Mouse (Mus musculus) midbrain, embryonic 11.5 days (tissue): ENCODE measurements around the gene Cdc25b. TPM values are rescaled to one million over a fixed set of nuclear protein-coding genes. Genes with fewer than 3 reads are reported as not detected.

Source experiments
- ATAC-seq: fragments of 200-750 bp; cut with Nextera tagmentation; 2 replicates; pipeline ENCODE4 v1.8.0; 2017; ENCODE audit warnings: moderate TSS enrichment, moderate library complexity; ENCODE audit not compliant: low FRiP score
- DNase-seq: peaks from one replicate; pipeline ENCODE4 v3.0.0; 2015; ENCODE audit warnings: low spot score; ENCODE audit errors: missing footprints
- H3K27ac ChIP-seq: fragments of 300-500 bp; sonication (generic); 2 replicates; pipeline ENCODE4 v1.5.1; 2014; ENCODE audit warnings: low read depth, low read length
- H3K27me3 ChIP-seq: fragments of 300-500 bp; sonication (generic); 2 replicates; pipeline ENCODE4 v1.6.1; 2014; ENCODE audit warnings: mild to moderate bottlenecking, low read length, moderate library complexity, mixed read lengths; ENCODE audit not compliant: control insufficient read depth, insufficient read depth
- H3K36me3 ChIP-seq: fragments of 300-500 bp; sonication (generic); 2 replicates; pipeline ENCODE4 v1.6.1; 2014; ENCODE audit warnings: mild to moderate bottlenecking, low read length, moderate library complexity, mixed read lengths; ENCODE audit not compliant: control insufficient read depth, insufficient read depth
- H3K4me1 ChIP-seq: fragments of 300-500 bp; sonication (generic); 2 replicates; pipeline ENCODE4 v1.6.1; 2014; ENCODE audit warnings: low read length; ENCODE audit not compliant: control insufficient read depth, insufficient read depth
- H3K4me2 ChIP-seq: fragments of 300-500 bp; sonication (generic); 2 replicates; pipeline ENCODE4 v1.6.1; 2014; ENCODE audit warnings: mild to moderate bottlenecking, moderate library complexity
- H3K4me3 ChIP-seq: fragments of 300-500 bp; sonication (generic); 2 replicates; pipeline ENCODE4 v1.5.1; 2014; ENCODE audit warnings: low read depth, low read length
- H3K9ac ChIP-seq: fragments of 300-500 bp; sonication (generic); 2 replicates; pipeline ENCODE4 v1.6.1; 2014; ENCODE audit warnings: low read length
- H3K9me3 ChIP-seq: fragments of 300-500 bp; sonication (generic); 2 replicates; pipeline ENCODE4 v1.6.1; 2016; ENCODE audit warnings: low read length; ENCODE audit not compliant: control insufficient read depth
- WGBS: fragments of 180-500 bp; shearing (Covaris S2); extraction: QIAGEN DNeasy Blood & Tissue Kit; methylation state at CpG from one replicate; pipeline ENCODE4 v1.1.7; 2014; 5-methylcytosine and 5-hydroxymethylcytosine counted together
- polyA plus RNA-seq: library from polyadenylated mRNA; unstranded; fragments of >200 nt; fragmentation: Nextera tagmentation; extraction: Ambion mirVana; gene quantifications from 2 replicates; pipeline ENCODE4 v1.2.1, GENCODE M21; 2014

Cdc25b gene
- 122 and 130 TPM in 2 replicates for polyA plus RNA-seq

DNA sequence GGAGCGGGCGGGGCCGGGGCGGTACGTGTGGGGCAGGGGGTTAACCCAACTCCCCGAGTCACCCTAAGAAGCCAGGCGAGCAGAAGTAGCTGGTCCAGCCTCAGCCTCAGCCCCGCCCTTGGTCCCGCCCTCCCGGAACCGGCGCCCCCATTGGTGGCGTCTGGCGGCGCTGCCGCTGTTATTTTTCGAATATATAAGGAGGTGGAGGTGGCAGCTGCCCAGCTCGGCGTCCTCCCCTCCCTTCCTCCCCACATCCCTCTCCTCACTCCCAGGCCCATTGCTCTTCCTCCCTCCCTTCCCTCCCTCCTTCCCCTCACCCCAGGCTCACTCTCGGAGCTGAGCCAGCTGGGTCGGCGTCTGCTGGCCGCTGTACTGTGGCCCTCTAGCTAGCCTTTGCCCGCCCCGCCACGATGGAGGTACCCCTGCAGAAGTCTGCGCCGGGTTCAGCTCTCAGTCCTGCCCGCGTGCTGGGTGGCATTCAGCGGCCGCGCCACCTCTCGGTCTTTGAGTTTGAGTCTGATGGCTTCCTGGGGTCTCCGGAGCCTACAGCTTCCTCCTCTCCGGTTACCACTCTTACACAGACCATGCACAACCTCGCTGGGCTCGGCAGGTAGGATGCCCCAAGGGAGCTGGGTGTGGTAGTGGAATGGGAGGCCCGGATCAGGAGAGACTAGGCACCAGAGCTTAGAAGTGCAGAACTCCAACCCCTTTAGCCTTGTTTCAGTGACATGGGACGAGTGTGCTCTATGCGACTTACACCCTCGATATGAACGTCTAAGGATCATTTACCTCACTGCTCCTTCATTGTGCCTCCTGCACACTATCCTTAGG lies at the start of gene Cdc25b, which contains the start of gene Spef1:
Gene Cdc25b (plus strand): TSS at position 179 of the 831 bp plus-strand sequence.
Gene Spef1 (minus strand): TSS at position 512 of the 831 bp plus-strand sequence.
- peak; percentile 83 for ATAC-seq
- 1% methylated on average over 36 of the region's 43 CpGs for WGBS
- H3K4me1 ChIP-seq, result peaks cover 43% of the 10 kb centered on the region
- 0 out of 2 replicates have a peak, but pooled peaks cover 2% of the 10 kb centered on the region for H3K36me3 ChIP-seq
- peak within 1 kb of the TSS; percentile 85 for H3K4me2 ChIP-seq
- no peaks in the 10 kb centered on the region; the same call in 1 of the 2 replicates for H3K27me3 ChIP-seq
- H3K27ac ChIP-seq, result peak within 1 kb of the TSS; percentile 68; the same call in 1 of the 2 replicates
- H3K9ac ChIP-seq, result peak within 1 kb of the TSS; percentile 90
- peak; percentile 98 for DNase-seq
- H3K9me3 ChIP-seq, result no peaks in the 10 kb centered on the region
- H3K4me3 ChIP-seq, result peak within 1 kb of the TSS; percentile 77

DNA sequence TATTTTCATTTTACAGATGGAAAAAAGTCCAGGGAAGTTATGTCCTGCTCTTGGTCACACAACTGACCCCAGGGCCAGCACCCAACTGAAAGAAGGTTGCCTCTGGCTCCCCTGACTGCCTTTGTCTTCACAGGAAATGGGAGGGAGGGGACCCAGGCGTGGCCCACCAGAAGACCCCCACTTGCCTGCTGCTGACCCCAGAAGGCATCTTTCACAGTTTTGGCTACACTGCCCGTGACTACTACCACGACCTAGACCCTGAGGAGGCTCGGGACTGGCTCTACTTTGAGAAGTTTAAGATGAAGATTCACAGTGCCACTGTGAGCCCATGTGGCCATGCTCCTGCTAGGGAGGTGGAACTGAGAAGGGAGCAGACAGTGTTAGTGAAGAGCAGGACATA lies 48.5 kb upstream of the Cdc25b start:
- DNase-seq, result no peak
- Histone ChIP-seq H3K36me3 (no peaks in the 10 kb centered on the region), H3K9ac (no peak overlapping the region), H3K4me2 (no peak overlapping the region), H3K4me1 (peaks cover 3% of the 10 kb centered on the region; the same call in 1 of the 2 replicates), H3K9me3 (no peaks in the 10 kb centered on the region), H3K27me3 (no peaks in the 10 kb centered on the region), H3K27ac (no peak overlapping the region), H3K4me3 (no peak overlapping the region)
- WGBS, result 86% methylated on average over 4 of the region's 4 CpGs
- ATAC-seq, result no peak

DNA sequence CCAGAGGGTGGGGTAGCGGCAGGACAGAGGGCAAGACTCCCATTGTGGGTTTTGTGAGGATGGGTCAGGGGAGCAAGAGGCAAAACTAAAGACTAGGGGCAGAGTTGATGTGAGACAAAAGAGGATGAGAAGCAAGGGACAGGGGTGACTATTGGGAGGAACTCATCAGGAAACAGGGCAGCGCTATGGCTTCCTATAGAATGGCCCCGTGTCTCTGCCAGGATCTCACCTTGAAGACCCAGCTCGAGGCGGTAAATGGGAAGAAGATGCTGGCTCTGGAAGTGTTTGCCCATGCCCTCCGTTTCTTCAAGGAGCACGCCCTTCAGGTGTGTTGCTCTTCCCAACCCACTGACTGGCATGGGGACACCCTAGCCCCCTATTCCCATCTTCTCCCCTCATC lies 48.0 kb upstream of the Cdc25b start:
- H3K4me1 ChIP-seq, result peaks cover 3% of the 10 kb centered on the region; the same call in 1 of the 2 replicates
- H3K36me3 ChIP-seq, result no peaks in the 10 kb centered on the region
- WGBS, result 84% methylated on average over 7 of the region's 7 CpGs
- H3K4me3 ChIP-seq, result no peak overlapping the region
- ATAC-seq (no peak), DNase-seq (peak; percentile 10)
- no peaks in the 10 kb centered on the region for H3K9me3 ChIP-seq
- H3K9ac ChIP-seq, result no peak overlapping the region
- H3K4me2 ChIP-seq, result no peak overlapping the region
- H3K27ac ChIP-seq, result no peak overlapping the region
- no peaks in the 10 kb centered on the region for H3K27me3 ChIP-seq

DNA sequence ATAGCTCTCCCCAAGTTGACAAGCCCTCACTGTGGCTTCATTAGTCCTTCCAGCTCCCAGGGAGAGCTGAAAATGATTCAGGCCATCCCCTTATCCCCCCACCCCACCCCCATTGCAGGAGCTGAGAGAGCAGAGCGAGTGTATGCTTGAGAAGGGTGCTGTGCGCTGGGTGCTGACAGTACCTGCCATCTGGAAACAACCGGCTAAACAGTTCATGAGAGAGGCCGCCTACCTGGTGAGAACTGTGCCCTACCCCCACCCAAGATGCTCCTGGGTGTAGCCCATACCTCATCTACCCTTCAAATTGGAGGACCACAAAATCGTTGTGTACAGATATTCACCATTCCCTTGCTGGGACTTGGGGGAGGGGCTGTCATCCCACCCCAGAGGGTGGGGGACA lies 47.5 kb upstream of the Cdc25b start:
- Histone ChIP-seq H3K36me3 (peaks cover 1% of the 10 kb centered on the region; the same call in 1 of the 2 replicates), H3K4me1 (peaks cover 3% of the 10 kb centered on the region; the same call in 1 of the 2 replicates), H3K27me3 (no peaks in the 10 kb centered on the region), H3K9ac (no peak overlapping the region), H3K4me3 (no peak overlapping the region), H3K4me2 (no peak overlapping the region), H3K9me3 (no peaks in the 10 kb centered on the region), H3K27ac (no peak overlapping the region)
- WGBS, result 90% methylated on average over 5 of the region's 5 CpGs
- DNase-seq, result peak; percentile 57
- no peak for ATAC-seq

DNA sequence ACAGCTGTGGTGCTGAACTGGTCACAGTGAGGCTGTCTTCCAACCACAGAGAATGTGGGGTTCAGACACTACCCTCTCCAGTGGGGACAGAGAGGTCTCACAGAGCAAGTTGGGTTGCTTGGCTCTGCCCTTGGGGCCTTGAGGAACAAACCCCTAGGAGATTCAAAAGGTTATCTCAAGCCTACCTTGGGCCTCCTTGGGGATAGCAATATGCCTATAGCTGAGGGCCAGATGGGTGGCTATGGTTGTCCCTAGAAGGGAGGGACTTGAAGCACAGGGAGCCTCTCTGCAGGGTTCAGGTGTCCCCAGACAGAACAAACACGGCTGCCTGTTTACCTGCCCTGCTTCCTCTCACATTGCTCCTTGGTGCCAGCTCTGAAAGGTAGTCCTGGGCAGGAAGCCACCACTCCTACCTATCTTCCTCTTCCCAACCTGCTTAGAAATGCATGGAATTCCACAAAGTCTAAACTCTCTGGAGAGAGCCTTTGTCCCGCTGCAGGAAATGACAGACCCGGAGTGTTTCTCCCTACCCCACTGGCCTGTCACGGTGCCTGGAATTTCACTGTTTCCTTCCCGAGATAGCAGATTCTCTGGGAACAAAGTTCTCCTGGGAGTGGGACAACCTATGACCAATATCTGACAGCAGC lies 46.7 kb upstream of the Cdc25b start:
- Histone ChIP-seq H3K9ac (no peak overlapping the region), H3K27me3 (no peaks in the 10 kb centered on the region), H3K9me3 (no peaks in the 10 kb centered on the region), H3K27ac (no peak overlapping the region), H3K36me3 (peaks cover 8% of the 10 kb centered on the region), H3K4me1 (peaks cover 3% of the 10 kb centered on the region; the same call in 1 of the 2 replicates), H3K4me3 (no peak overlapping the region), H3K4me2 (no peak overlapping the region)
- peak; percentile 79 for DNase-seq
- WGBS, result 70% methylated on average over 5 of the region's 5 CpGs
- no peak for ATAC-seq

DNA sequence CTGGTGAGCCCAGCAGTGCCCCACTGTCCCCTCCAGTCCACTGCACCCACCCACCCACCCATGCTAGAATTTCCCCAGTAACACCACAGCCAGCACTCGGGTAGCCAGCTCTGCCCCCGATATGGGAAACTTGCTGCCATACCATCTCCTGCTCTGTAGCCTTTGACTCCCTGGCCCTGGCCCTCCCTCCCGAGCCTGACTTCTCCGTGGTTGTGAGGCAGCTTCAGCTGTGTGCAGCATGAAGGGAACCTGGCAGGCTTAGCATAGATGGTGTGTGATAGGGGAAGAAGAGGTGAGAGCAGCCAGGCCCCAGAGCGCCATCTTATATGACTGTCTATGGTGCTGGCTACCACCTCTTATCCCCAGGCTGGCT lies 46.2 kb upstream of the Cdc25b start:
- ATAC-seq (no peak), DNase-seq (peak; percentile 71)
- Histone ChIP-seq H3K9me3 (no peaks in the 10 kb centered on the region), H3K27me3 (no peaks in the 10 kb centered on the region), H3K36me3 (peaks cover 12% of the 10 kb centered on the region), H3K4me1 (peaks cover 3% of the 10 kb centered on the region; the same call in 1 of the 2 replicates), H3K9ac (no peak overlapping the region), H3K27ac (no peak overlapping the region), H3K4me2 (no peak overlapping the region), H3K4me3 (no peak overlapping the region)
- 72% methylated on average over 5 of the region's 5 CpGs for WGBS

DNA sequence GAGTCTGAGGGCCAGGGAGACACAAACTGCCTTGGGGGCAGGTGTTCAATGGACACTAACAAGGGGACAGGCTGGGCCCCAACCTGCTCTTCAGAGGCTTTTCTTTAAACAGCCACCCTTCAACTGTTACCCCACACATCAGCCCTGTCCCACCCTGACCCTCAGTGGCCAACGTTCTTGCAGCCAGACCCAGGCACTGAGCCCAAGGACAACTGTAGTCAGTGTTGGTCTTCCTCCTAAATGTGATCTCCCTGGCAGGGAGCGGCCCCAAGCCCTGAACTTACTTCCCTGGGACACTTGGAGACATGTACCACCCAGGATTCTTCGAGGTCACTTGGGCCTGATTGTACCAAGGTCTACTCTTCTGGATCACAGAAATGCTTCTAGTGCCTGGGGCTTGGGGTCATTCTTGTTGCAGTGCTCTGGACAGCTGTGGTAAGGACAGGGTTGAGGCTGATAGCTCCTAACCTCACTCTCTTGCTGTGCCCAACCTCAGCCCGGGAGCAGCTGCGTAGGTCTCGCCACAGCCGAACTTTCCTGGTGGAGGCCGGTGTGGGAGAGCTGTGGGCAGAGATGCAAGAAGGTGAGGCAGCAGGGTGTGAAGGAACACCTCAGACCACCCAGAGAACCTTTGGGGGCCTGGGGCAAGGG lies 45.3 kb upstream of the Cdc25b start:
- Histone ChIP-seq H3K9me3 (no peaks in the 10 kb centered on the region), H3K27ac (no peak overlapping the region), H3K27me3 (no peaks in the 10 kb centered on the region), H3K4me2 (no peak overlapping the region), H3K4me3 (no peak overlapping the region), H3K36me3 (peaks cover 12% of the 10 kb centered on the region), H3K9ac (no peak overlapping the region), H3K4me1 (peaks cover 3% of the 10 kb centered on the region; the same call in 1 of the 2 replicates)
- 93% methylated on average over 8 of the region's 8 CpGs for WGBS
- no peak for ATAC-seq
- DNase-seq, result peak; percentile 81

DNA sequence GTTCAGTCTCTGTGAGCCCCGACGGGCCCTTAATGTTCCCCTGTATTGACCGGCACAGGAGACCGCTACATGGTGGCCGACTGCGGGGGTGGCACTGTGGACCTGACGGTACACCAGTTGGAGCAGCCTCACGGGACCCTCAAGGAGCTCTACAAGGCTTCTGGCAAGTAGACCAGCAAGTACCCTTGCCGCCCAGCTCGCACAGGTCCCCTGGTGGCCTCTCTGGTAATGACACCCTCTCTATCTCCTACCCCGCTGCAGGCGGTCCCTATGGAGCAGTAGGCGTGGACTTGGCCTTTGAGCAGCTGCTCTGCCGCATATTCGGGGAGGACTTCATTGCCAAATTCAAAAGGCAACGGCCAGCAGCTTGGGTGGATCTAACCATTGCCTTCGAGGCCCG lies 44.2 kb upstream of the Cdc25b start:
- ATAC-seq (peak; percentile 61), DNase-seq (peak; percentile 95)
- no peaks in the 10 kb centered on the region for H3K27me3 ChIP-seq
- no peak overlapping the region for H3K4me2 ChIP-seq
- peaks cover 3% of the 10 kb centered on the region; the same call in 1 of the 2 replicates for H3K4me1 ChIP-seq
- peaks cover 12% of the 10 kb centered on the region for H3K36me3 ChIP-seq
- H3K9ac ChIP-seq, result no peak overlapping the region
- no peaks in the 10 kb centered on the region for H3K9me3 ChIP-seq
- H3K4me3 ChIP-seq, result no peak overlapping the region
- WGBS, result 33% methylated on average over 18 of the region's 18 CpGs
- no peak overlapping the region for H3K27ac ChIP-seq
